Mouse (Mus musculus) MN1 (cell line): ENCODE measurements around the gene Myo15b.
A peak's percentile ranks its signal among the peaks of the same experiment; 100 is the strongest.

Experiments
- DNase-seq: peaks from one replicate; pipeline ENCODE4 v3.0.0-alpha.2; 2016; ENCODE audit warnings: low spot score

Gene Myo15b

GRCm38 (mm10) chr11:115872437-115872836, 14.2 kb downstream of the Myo15b start:
- DNase-seq = no peak

GRCm38 (mm10) chr11:115875935-115876334, 17.7 kb downstream of the Myo15b start:
- no peak for DNase-seq

DNA sequence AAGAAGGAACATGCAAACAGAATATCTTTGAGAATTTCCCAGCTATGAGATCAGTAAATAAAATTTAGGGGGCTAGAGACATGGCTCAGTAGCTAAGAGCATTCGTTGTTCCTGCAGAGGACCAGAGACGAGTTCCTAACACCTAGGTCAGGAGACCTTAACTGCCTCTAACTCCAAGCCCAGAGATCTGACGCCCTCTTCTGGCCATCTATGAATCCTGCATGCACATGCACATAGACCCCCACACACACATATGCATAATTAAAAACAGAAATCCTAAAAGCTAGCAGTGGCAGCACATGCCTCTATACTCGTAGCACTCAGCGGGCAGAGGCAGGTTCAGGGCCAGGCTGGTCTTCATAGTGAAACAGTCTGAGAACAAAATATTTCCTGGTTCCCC, 18.2 kb downstream of the Myo15b start:
- DNase-seq = no peak

DNA sequence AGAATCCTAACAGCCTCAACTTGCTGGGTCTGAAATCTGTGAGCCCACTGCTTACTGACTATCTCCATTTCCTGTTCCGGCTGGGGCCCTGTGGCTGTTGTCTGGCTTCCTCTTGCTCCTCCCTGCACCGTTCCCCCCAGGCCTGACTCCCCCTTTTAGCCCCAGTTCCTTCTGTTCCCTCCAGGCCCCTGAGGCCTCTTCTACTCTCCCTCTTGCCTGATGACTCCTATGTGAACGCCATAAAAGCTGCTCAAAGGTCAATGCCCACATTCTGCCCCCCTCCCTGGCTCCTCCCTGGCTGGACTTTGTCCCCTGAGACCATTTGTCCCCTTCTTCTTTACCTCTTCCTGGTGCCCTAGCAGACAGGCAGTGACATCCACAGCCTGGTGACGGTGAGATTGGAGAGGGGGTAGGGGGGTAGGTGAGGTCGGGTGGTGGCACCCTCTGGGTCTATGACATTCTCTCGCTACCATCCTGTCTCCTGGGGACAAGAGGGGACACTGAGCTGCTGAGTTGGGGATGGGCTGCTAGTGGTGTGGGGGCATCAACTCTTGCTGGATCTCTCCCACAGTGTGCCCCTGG, 19.1 kb downstream of the Myo15b start:
- no peak for DNase-seq

DNA sequence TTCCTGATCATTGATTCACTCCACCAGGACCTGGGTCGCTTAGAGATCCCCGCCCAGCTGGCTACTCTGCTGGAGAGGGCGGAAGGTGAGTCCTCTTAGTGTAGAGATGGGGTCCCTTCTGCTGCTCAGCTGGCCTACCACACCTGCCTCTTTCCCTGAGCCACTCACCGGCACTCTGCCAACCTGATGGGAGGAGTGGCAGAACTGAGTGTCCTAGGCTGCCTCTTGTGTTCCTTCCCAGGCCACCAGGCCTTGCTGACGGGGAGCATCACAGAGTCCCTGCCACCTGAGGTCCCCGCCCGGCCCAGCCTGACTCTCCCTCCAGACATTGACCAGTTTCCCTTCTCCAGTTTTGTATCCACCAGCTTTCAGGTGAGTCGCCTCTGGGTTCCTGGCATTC, 19.9 kb downstream of the Myo15b start:
- DNase-seq = no peak

- peak; percentile 58 for DNase-seq
Observed at GRCm38 (mm10) chr11:115881002-115881401, 22.8 kb downstream of the Myo15b start.

GRCm38 (mm10) chr11:115883251-115883650, 25.0 kb downstream of the Myo15b start:
- DNase-seq = no peak

GRCm38 (mm10) chr11:115884361-115884760, 26.2 kb downstream of the Myo15b start:
- no peak for DNase-seq

GRCm38 (mm10) chr11:115885281-115885680, 27.1 kb downstream of the Myo15b start:
- no peak for DNase-seq

DNA sequence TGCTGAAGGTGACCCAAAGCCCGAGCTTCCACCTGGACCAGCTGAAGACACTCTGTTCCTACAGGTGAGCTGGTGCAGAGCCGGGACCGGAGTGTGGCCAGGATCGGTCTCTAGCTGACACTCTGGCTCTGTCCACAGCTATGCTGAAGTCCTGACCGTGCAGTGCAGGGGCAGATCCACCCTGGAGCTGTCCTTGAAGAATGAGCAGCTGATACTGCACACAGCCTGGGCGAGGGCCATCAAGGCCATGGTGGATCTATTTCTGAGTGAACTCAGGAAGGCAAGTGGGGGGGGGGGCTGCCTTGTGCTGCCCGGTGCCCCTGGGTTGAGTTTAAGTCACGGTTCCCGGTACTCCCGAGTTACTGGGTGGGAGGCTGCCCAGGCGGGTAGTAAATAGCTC, 28.2 kb downstream of the Myo15b start:
- DNase-seq = no peak

DNA sequence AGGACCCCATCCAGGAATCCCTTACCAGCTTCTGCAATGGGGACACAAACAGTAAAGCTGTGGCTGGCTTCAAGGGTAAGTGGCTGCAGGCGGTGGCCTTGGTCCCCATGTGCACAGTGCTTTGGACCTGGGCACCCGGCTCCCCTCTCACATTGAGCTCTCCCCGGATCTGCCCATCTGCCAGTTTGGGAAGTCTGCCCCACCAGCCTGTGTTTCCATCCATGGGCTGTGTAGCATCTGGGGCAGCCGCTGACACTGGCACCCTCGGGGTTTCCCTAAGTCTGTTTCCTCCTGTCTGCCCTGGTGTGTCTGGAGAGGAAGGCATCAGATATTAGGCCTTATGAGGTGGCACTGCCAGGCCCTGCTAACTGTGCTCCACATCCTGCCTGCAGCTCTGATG, 29.8 kb downstream of the Myo15b start:
- no peak for DNase-seq

DNA sequence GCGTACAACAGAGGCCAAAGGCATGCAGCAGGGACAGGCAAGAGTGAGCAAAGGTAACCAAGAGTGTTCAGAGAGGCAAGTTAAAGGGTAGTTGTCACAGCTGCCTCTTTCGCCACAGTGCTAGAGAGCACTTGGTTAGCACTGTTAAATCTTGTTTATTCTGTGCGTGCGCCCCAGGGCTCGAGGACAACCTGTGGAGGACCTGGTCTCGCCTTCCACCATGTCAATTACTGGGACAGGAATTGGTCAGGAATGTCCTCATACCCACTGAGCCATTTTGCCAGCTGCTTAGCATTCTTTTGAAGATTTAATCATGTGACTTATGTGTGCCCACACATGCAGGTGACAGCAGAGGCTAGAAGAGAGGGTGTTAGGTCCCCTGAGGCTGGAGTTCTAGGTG, 31.0 kb downstream of the Myo15b start:
- no peak for DNase-seq

GRCm38 (mm10) chr11:115892213-115892612, 34.0 kb downstream of the Myo15b start:
- no peak for DNase-seq

- DNase-seq = no peak
Observed at GRCm38 (mm10) chr11:115893071-115893470, 34.9 kb downstream of the Myo15b start.

- DNase-seq = peak; percentile 49
Observed at GRCm38 (mm10) chr11:115894755-115895520, 36.7 kb downstream of the Myo15b start.

- no peak for DNase-seq
Observed at GRCm38 (mm10) chr11:115898446-115898845, 40.2 kb downstream of the Myo15b start.

- DNase-seq = no peak
Observed at GRCm38 (mm10) chr11:115898886-115899285, 40.7 kb downstream of the Myo15b start.

DNA sequence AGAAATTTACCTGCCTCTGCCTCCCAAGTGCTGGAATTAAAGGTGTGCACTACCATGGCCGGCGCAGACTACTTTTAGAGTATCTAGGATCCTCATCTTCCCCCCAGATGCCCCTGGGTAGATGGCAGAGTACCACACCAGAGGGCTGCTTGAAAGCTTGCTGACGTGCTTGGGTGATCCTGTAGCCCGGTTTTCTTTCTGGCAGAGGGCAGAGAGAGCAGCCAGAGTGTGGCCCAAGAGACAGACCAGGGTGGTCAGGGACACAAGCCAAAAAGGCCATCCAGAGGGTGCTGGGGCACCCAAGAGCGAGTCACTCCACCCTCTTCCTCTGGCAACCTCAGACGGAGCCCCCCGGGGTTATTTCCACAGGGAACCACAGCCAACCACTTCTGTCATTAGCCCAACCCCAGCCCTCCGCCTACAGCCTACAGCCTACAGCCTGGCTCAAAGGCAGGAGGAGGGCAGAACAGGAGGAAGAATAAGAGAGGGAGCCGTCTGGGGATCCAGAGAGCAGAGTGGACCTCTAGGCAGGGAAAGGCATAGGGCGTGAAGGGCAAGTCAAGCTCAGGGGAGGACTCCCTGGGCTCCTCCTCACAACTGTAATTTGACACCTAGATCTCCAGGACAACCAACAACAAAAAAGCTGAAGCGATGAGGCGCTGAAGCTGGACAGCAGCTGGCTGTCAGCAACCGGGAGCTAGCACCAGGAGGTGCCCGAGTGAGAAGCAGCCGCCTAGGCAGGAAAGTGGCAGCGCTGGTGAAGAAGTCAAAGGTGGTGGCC, 41.5 kb downstream of the Myo15b start, which contains the start of gene Smim5:
Gene Smim5 (plus strand): TSS at position 481 of the 781 bp plus-strand sequence.
- DNase-seq = peak; percentile 84

DNA sequence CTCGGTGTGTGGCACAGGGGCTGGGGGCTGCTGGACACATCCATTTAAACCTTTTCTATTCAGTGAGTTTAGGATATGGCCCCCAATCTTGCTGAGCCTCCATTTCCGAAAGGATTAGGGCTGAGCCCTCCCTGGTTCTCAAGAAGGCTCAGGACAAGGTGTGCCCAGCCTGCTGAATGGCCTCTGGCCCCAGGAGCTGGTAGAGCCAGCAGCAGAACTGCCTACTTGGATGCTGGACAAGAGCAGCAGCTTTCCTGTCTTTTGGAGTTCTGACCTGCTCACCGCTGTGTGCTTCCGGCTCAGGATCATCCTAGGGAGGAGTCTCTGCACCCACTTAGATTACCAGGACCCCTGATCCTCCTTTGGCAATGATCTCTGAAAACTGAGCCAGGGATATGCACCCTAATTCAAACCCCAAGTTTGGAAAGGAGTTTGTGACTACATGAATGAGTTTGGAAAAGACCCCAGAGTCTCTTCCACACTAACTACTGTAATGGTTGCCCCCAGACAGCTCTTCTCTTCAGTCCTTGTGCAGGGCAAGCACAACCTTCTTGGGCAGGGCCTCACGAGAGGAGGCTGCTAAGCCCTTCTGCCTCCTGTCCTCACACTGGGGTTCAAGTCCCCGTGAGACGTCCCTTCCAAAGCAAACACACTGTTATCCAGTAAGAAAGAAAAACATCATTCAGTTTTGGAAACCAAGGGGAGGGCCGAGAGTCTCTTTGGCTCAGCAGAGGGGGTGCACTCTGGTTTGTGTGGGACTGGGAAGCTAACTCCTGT, 42.5 kb downstream of the Myo15b start:
- DNase-seq = no peak

GRCm38 (mm10) chr11:115901338-115902161, 43.3 kb downstream of the Myo15b start:
- DNase-seq = no peak

GRCm38 (mm10) chr11:115902177-115902576, 44.0 kb downstream of the Myo15b start:
- no peak for DNase-seq
